Mouse (Mus musculus) right cerebral cortex, postnatal 10 days (tissue): ENCODE data around the gene Cyba.
A peak's percentile ranks its signal among the peaks of the same experiment; 100 is the strongest.

Experiments
- DNase-seq, 2 experiments: peaks; one replicate each; pipeline ENCODE4 v3.0.0; 2021; ENCODE audit warnings: low spot score in 2 of 2

The Cyba gene

DNA sequence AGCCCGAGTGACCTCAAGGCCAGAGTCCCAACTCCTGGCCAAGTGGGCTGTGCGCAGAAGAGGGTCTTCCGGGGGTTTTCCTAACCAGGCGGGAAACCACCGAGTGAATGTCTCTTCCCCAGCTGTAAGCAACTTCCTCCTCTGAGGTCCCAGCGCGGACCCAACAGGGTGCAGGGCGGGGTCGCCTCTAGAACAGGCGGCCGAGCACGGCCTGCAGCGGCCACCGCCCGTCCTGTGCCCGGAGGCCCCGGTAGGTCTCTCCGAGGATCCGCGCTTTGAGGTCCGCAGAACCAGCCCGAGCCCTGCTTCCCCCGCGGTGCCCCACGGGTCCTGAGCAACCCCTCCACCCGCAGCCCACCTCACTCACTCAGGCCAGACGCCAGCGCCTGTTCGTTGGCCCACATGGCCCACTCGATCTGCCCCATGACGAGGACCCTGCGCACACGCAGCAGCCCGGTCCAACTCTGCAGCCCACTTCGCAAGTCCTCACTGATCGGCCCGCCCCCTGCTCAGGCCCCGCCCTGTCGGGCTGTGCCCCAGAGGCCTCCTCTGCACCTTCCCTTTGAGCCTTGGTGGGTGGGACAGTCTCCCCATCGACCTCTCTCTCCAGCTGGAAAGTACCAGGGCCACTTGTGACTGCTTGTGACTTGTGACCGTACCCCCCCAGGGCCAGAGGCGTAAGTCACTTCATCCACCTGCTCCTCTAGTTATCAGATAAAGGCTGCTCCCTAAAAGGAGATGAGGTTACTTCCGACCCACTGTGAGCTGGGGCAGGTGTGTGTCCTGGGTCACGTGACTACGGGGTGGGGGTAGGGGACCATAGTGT is at the start of gene Cyba:
Gene Cyba, minus strand, starts transcription at position 488 of the 826 bp plus-strand sequence.
- no peak for DNase-seq

- DNase-seq = no peak
These were observed 49.7 kb upstream of the Cyba start for GRCm38 (mm10) chr8:122482448-122482847.

- DNase-seq = peak; percentile 94 to 96
These were observed 43.0 kb upstream of the Cyba start, which contains the start of the genes Rnf166 and Ctu2 for GRCm38 (mm10) chr8:122475580-122476320. Gene Rnf166, minus strand, starts transcription at chr8:122476064. Gene Ctu2, plus strand, starts transcription at chr8:122476143.

DNA sequence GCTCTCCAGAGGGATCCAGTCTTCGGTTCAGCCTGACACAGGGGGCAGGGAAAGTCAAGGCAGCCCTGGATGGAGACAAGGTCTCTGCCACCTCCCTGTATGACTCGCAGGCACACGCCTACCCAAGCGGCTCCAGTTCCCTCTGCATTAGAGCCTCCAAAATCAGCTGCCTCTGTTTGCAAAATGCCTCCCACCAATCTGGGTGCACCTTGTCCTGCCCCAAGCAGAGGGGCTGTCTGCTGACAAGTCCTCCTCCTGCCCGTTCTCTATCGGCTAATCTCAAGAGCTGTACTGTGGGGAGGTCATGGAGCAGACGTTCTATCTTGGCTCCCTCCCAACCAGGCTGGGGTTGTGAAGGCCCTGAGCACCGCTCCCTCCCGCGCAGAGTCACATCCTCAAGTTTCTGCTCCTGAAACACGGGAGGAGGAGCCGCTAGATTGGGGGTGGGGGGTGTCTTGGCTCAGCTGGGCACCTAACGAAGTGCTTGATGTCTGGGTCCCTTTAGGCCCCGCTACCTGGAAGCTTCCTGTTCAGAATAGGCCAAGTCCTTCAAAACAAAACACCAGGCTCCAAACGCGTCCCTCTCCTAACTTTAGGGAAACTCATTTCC is 42.3 kb upstream of the Cyba start:
- peak in 1 of 2 experiments; percentile 66 for DNase-seq

- DNase-seq = no peak
These were observed 41.2 kb upstream of the Cyba start for GRCm38 (mm10) chr8:122473911-122474421.

- DNase-seq = no peak
These were observed 38.0 kb upstream of the Cyba start for GRCm38 (mm10) chr8:122470691-122471090.

GRCm38 (mm10) chr8:122469965-122470364 is 37.2 kb upstream of the Cyba start:
- no peak for DNase-seq

GRCm38 (mm10) chr8:122469407-122469806 is 36.7 kb upstream of the Cyba start:
- DNase-seq = no peak

DNA sequence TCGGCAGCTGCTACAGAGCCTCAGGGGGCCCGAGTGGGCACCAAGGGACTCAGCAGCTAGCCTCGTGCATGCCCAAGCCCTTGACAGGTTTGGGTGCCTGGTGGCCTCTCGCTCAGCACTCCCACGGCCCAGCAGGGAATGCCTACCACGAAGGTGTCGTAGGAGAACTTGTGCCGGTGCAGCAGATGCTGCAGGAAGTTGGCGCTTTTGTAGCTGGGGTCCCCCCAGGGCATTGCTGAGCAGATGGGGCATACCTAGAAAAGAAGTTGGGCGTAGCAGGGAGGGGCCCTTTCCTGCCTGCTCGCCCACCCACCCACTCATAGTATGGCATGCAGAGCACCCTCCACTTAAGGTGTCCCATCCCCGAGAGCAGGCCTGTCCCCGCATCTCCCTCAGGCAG is 35.1 kb upstream of the Cyba start:
- DNase-seq = no peak

GRCm38 (mm10) chr8:122464985-122465384 is 32.3 kb upstream of the Cyba start:
- DNase-seq = no peak

GRCm38 (mm10) chr8:122463651-122464640 is 31.2 kb upstream of the Cyba start:
- DNase-seq = no peak

DNA sequence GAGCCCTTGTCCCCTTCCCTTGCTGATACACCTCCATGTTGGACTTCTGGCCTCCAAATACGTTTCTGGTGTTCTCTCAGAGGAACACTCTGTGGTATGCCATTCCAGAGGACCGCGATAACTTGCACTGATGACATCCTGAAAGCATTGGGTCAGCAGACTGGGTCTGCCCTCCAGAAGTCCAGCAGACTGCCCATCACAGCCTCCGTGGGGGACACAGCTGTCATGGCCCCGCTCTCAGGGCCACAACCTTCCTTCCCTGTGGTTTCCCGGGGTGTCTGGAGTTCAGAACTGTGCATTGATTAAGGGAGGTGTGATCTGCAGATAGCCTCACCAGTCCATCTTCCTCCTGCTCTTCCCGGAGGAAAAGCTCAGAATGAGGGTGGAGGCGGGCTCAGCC is 29.8 kb upstream of the Cyba start:
- no peak for DNase-seq

DNA sequence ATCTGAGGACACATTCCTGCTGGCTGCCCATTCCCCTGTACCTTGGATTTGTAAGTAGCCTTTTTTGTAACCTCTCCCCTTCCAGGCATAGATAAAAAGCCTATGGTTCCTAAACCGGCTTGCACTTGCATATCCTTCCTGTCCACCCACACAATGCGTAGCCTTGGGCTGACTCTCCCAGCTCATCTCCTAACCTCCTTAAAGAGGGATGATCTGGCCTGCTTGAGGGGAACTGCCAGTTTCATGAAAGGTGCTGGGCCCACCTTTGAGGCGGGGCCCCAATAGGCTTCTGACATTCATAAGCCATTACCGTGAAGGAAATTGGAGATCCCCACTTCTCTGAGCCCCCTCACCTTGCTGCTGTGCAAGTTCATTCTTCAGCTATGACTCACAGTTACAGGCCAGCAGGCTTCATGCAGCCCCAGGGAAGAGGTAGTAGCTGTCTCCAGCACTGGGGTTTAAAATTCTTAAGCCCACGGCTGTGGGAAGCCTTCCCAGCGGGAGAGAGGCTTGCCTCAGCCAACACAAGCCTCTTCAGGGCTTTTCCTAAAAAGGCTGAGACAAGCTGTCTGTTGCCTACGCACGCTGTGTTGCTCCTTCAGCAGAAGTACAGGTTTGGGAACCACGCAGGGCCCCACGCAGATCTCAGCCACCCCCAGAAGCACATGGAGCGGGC is 28.9 kb upstream of the Cyba start:
- DNase-seq = no peak

- DNase-seq = no peak
These were observed 28.1 kb upstream of the Cyba start, which contains the start of gene Snai3 for GRCm38 (mm10) chr8:122460524-122461472. Gene Snai3, minus strand, starts transcription at chr8:122460733.

DNA sequence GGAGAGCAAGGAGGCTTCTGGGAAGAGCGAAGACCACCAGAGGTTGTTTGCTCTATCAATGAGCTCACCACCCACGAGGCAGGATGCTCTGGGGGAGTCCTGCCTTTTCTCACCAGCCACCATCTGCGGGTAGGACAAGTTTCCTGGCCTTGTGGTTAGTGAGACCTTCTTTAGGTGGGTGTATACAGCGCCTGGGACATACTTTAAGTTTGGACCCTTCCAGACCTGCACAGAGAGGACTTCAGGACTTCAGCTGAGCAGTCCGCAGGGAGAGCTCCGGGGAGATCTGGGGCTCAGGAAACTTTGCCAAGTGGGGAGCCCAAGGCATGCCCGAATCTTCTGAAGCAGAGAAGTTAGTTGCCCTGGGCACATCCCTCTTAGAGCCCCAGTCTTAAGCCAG is 27.3 kb upstream of the Cyba start:
- DNase-seq = no peak

DNA sequence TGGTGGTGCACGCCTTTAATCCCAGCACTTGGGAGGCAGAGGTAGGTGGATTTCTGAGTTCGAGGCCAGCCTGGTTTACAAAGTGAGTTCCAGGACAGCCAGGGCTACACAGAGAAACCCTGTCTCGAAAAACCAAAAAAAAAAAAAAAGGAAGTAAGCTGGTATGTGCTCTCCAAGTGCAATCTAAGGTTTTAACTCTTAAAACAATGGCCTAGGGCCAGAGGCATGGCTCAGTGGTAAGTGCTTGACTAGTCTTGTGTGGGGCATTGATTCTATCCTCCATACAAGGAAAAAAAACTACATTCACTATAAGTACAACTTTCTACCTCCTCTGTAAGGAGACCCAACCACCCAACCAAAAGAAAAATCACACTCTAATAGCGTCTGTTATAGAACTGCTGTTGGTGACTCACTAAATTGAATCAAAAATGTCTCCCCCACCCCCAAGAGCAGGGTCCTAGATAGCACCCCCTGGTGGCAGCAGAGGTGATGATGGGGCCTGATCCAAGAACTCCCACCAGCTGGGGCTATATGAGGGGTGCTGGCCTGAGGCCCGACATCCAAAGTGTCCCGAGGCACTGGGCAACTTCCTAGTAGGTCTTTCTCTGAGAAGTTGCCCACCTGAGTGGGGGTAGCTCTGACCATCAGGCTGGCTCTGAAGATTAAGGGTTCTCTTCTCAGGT is 26.6 kb upstream of the Cyba start:
- no peak for DNase-seq

GRCm38 (mm10) chr8:122457171-122457570 is 24.4 kb upstream of the Cyba start:
- no peak for DNase-seq

GRCm38 (mm10) chr8:122454409-122454808 is 21.7 kb upstream of the Cyba start:
- DNase-seq = no peak

DNA sequence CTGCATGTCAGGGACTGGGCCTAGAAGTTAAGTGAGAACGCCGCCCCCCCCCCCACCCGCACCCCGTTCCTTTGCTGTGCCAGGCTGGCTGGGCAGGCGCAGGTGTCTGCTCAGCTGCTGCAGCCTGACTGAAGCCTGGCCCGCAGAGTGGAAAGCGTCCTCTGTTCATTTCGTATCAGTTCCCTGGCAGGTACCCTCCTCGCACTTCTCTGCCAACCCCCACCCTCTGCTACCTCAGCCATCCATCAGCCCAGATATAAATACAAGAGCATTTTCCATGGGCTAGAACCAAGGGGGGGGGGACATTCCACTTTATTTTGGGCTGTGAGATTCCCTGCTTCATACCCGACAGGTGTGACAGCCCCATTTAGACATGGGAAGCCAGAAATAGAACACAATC is 19.4 kb upstream of the Cyba start:
- DNase-seq = no peak
